Mouse (Mus musculus) testis, adult 2 months (tissue): Measurements from ENCODE around the gene Rpl11. TPM values are rescaled to one million over a fixed set of nuclear protein-coding genes. Genes with fewer than 3 reads are reported as not detected.
"Not testable (repeated sequence)": the region's sequence is repeated elsewhere in the genome, so short reads cannot be mapped to it uniquely, and the experiment has no call there.

Experiments
- H3K27ac ChIP-seq: fragments of 200-500 bp; 2 replicates; pipeline ENCODE4 v1.5.1; 2012; ENCODE audit warnings: low read depth, low read length; ENCODE audit not compliant: control insufficient read depth, insufficient read depth
- H3K27me3 ChIP-seq: fragments of 200-500 bp; 2 replicates; pipeline ENCODE4 v1.6.1; 2012; ENCODE audit warnings: mild to moderate bottlenecking, low read length, moderate library complexity; ENCODE audit not compliant: control insufficient read depth, insufficient read depth
- H3K36me3 ChIP-seq: fragments of 200-500 bp; 2 replicates; pipeline ENCODE4 v1.6.1; 2012; ENCODE audit warnings: mild to moderate bottlenecking, low read length; ENCODE audit not compliant: control insufficient read depth, insufficient read depth
- H3K4me1 ChIP-seq: fragments of 200-500 bp; 2 replicates; pipeline ENCODE4 v1.6.1; 2012; ENCODE audit warnings: low read length; ENCODE audit not compliant: control insufficient read depth, insufficient read depth
- H3K4me3 ChIP-seq: fragments of 200-500 bp; 2 replicates; pipeline ENCODE4 v1.5.1; 2012; ENCODE audit warnings: low read depth, mild to moderate bottlenecking, low read length, moderate library complexity, mixed read lengths; ENCODE audit not compliant: control insufficient read depth
- CTCF ChIP-seq: fragments of 200-500 bp; IDR thresholded peaks from 2 replicates; pipeline ENCODE4 v1.5.1; 2012; ENCODE audit warnings: low read depth, mild to moderate bottlenecking, inconsistent platforms, low read length, moderate library complexity; ENCODE audit not compliant: control insufficient read depth, insufficient read depth, insufficient replicate concordance
- POLR2A ChIP-seq: fragments of 200-500 bp; IDR thresholded peaks from 2 replicates; pipeline ENCODE4 v1.6.1; 2012; ENCODE audit warnings: low read depth, mild to moderate bottlenecking, inconsistent platforms, low read length, moderate library complexity; ENCODE audit not compliant: control insufficient read depth
- polyA plus RNA-seq: library from polyadenylated mRNA; depleted of rRNA; stranded (reverse); fragments of >200 nt; gene quantifications from 2 replicates; pipeline ENCODE4 v1.2.3, GENCODE M21; 2012; rRNA removed

Gene Rpl11
- polyA plus RNA-seq, 1 experiment = 212 TPM

DNA sequence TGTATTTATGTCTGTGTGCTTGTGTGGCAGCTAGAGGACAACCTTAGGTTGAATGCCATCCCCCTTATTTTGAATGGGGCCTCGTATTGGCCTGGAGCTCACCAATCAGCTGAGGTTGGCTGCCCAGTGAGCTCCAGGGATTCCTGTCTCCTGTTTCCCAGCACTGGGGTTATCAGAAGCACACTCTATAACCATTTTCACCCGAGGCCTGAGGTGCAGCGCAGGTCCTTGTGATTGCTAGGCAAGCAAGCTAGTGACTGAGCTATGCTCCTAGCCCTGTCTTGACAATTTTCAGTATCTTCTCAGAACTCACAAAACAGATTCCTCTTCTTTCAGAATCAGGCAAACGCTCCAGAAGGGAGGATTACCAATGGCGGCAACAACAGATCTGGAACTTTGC is 68.7 kb downstream of the Rpl11 start:
- TF ChIP-seq POLR2A = no peak
- no peak for TF ChIP-seq CTCF
- Histone ChIP-seq H3K36me3 (peaks cover 3% of the 10 kb centered on the region; the same call in 1 of the 2 replicates), H3K27me3 (no peaks in the 10 kb centered on the region), H3K4me3 (peak overlapping the region; percentile 58), H3K4me1 (peaks cover 6% of the 10 kb centered on the region), H3K27ac (no peak overlapping the region)

- H3K36me3 ChIP-seq = peaks cover 3% of the 10 kb centered on the region; the same call in 1 of the 2 replicates
- H3K4me1 ChIP-seq = peaks cover 6% of the 10 kb centered on the region
- TF ChIP-seq CTCF (no peak), POLR2A (no peak)
- H3K27ac ChIP-seq = no peak overlapping the region
- no peaks in the 10 kb centered on the region for H3K27me3 ChIP-seq
- no peak overlapping the region for H3K4me3 ChIP-seq
Observed at GRCm38 (mm10) chr4:135981524-135982063, 71.6 kb downstream of the Rpl11 start.

DNA sequence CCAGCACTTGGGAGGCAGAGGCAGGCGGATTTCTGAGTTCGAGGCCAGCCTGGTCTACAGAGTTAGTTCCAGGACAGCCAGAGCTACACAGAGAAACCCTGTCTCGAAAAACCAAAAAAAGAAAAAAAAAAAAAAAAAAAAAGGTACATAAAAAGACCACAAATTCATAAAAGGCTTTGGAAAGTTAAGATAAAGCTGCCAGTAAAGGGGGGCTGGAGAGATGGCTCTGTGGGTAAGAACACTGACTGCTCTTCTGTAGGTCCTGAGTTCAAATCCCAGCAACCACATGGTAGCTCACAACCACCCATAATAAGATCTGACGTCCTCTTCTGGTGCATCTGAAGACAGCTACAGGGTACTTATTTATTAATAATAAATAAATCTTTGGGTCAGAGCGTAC is 73.0 kb downstream of the Rpl11 start:
- H3K36me3 ChIP-seq, H3K27me3 ChIP-seq, H3K4me1 ChIP-seq: not testable (repeated sequence)

More for the DNA sequence above, 73.0 kb downstream of the Rpl11 start:
- H3K4me3 ChIP-seq, H3K27ac ChIP-seq: not testable (repeated sequence)

Other genes with a start within 250 kb of the Rpl11 start
- gene Srsf10, start 197.7 kb downstream of the Rpl11 start, polyA plus RNA-seq = 72.8 and 76.8 TPM in 2 replicates
- 6.4 and 7.4 TPM in 2 replicates for gene Pnrc2, start 179.6 kb downstream of the Rpl11 start, polyA plus RNA-seq
- 0.38 and 0.51 TPM in 2 replicates for gene Cnr2, start 158.0 kb downstream of the Rpl11 start, polyA plus RNA-seq
- 76.9 and 84.0 TPM in 2 replicates for gene Fuca1, start 132.7 kb downstream of the Rpl11 start, polyA plus RNA-seq
- 10.2 and 11.6 TPM in 2 replicates for gene Hmgcl, start 107.0 kb downstream of the Rpl11 start, polyA plus RNA-seq
- gene Gale, start 89.7 kb downstream of the Rpl11 start, polyA plus RNA-seq = 8.9 and 10.8 TPM in 2 replicates
- 24.6 and 26.7 TPM in 2 replicates for gene Lypla2, start 80.8 kb downstream of the Rpl11 start, polyA plus RNA-seq
- gene Pithd1, start 66.2 kb downstream of the Rpl11 start, polyA plus RNA-seq = 56.1 and 60.7 TPM in 2 replicates
- gene Eloa, start 31.7 kb downstream of the Rpl11 start, polyA plus RNA-seq = 12.0 and 14.1 TPM in 2 replicates
- 8.0 and 16.8 TPM in 2 replicates for gene Id3, start 90.1 kb upstream of the Rpl11 start, polyA plus RNA-seq
- gene E2f2, start 119.0 kb upstream of the Rpl11 start, polyA plus RNA-seq = 0.58 and 1.0 TPM in 2 replicates
- gene Asap3, start 152.9 kb upstream of the Rpl11 start, polyA plus RNA-seq = 4.1 and 6.7 TPM in 2 replicates
- gene Tcea3, start 194.3 kb upstream of the Rpl11 start, polyA plus RNA-seq = 0.49 and 0.54 TPM in 2 replicates
- gene Zfp46, start 231.3 kb upstream of the Rpl11 start, polyA plus RNA-seq = 4.8 and 5.4 TPM in 2 replicates